Mouse (Mus musculus): ENCODE data around the gene Lrrc10b. TPM values are rescaled to one million over a fixed set of nuclear protein-coding genes. Genes with fewer than 3 reads are reported as not detected.

Gene Lrrc10b
- not detected for polyA plus RNA-seq (2017; shearing (Covaris generic))

DNA sequence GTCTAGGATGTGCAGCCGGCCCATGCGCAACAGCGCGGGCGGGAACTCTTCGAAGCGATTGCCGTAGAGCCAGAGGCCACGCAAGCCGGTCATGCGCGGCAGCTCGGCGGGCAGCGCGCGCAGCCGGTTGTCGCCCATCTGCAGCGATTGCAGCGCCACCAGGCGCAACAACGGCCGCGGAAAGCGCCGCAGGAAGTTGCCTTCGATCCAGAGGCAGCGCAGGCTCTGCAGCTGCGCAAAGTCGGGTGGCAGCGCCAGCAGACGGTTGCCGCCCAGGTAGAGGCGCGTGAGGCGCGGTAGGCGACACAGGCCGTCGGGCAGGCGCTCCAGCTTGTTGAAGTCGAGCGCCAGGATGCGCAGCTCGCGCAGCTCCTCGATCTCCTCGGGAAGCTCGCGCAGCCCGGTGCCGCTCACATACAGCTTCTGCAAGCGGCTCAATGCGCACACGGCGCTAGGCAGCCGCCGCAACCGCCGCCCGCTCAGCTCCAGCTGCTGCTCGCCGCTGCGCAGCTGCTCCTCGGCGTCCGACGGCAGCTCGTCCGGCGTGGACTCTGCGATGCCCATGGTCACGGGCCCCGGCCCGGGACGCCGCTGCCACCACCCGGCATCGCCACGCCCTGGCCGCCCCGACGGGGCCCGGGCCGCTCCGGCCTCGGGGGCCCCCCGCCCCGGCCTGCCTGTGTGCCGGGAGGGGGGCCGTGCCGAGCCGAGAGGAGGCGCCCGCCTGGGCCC is at the start of gene Lrrc10b:
Lrrc10b (minus strand) TSS at position 722 of the 732 bp plus-strand sequence.

GRCm38 (mm10) chr19:10482703-10483102 is 25.4 kb upstream of the Lrrc10b start, which contains the start of gene Ppp1r32:
Gene Ppp1r32 (minus strand): TSS chr19:10482928.

Other genes starting within 250 kb of the Lrrc10b start
- 0.19 TPM for gene Myrf, start 216.7 kb downstream of the Lrrc10b start, polyA plus RNA-seq (2017; shearing (Covaris generic))
- gene Dagla, start 152.6 kb downstream of the Lrrc10b start, polyA plus RNA-seq (2017; shearing (Covaris generic)) = not detected
- gene Syt7, start 68.4 kb downstream of the Lrrc10b start, polyA plus RNA-seq (2017; shearing (Covaris generic)) = not detected
- gene Ppp1r32, start 25.5 kb upstream of the Lrrc10b start, polyA plus RNA-seq (2017; shearing (Covaris generic)) = 0.39 TPM
- gene Cpsf7, start 67.8 kb upstream of the Lrrc10b start, polyA plus RNA-seq (2017; shearing (Covaris generic)) = 36.9 TPM
- gene Sdhaf2, start 68.7 kb upstream of the Lrrc10b start, polyA plus RNA-seq (2017; shearing (Covaris generic)) = 50.1 TPM
- gene Tmem216, start 98.8 kb upstream of the Lrrc10b start, polyA plus RNA-seq (2017; shearing (Covaris generic)) = 5.2 TPM
- 25.4 TPM for gene Cyb561a3, start 119.7 kb upstream of the Lrrc10b start, polyA plus RNA-seq (2017; shearing (Covaris generic))
- 6.9 TPM for gene Tmem138, start 119.9 kb upstream of the Lrrc10b start, polyA plus RNA-seq (2017; shearing (Covaris generic))
- gene Ddb1, start 147.9 kb upstream of the Lrrc10b start, polyA plus RNA-seq (2017; shearing (Covaris generic)) = 152 TPM
- 3.3 TPM for gene Tkfc, start 148.2 kb upstream of the Lrrc10b start, polyA plus RNA-seq (2017; shearing (Covaris generic))
- 0.96 TPM for gene Vwce, start 176.7 kb upstream of the Lrrc10b start, polyA plus RNA-seq (2017; shearing (Covaris generic))
- not detected for gene Pga5, start 220.6 kb upstream of the Lrrc10b start, polyA plus RNA-seq (2017; shearing (Covaris generic))
- 24.7 TPM for gene Vps37c, start 231.3 kb upstream of the Lrrc10b start, polyA plus RNA-seq (2017; shearing (Covaris generic))